Mouse (Mus musculus) embryo, embryonic 10 days (tissue): ENCODE data around the gene Sorbs1.

Source experiments
- DNase-seq: peaks from one replicate; pipeline ENCODE4 v3.0.0-alpha.2; 2015; ENCODE audit warnings: low spot score

Sorbs1 gene

GRCm38 (mm10) chr19:40345684-40346083, 167.9 kb downstream of the Sorbs1 start:
- DNase-seq = peak; percentile 88

- DNase-seq = peak; percentile 92
These were observed 170.6 kb downstream of the Sorbs1 start for GRCm38 (mm10) chr19:40343018-40343417.

- peak; percentile 80 for DNase-seq
These were observed 172.4 kb downstream of the Sorbs1 start for GRCm38 (mm10) chr19:40341141-40341540.

GRCm38 (mm10) chr19:40336694-40337093, 176.9 kb downstream of the Sorbs1 start:
- DNase-seq = no peak

- DNase-seq = peak; percentile 50
These were observed 179.7 kb downstream of the Sorbs1 start for GRCm38 (mm10) chr19:40333905-40334304.

GRCm38 (mm10) chr19:40333081-40333480, 180.5 kb downstream of the Sorbs1 start:
- no peak for DNase-seq

- DNase-seq = no peak
These were observed 181.3 kb downstream of the Sorbs1 start for GRCm38 (mm10) chr19:40332303-40332702.

GRCm38 (mm10) chr19:40331846-40332245, 181.7 kb downstream of the Sorbs1 start:
- no peak for DNase-seq

- no peak for DNase-seq
These were observed 187.5 kb downstream of the Sorbs1 start for GRCm38 (mm10) chr19:40326126-40326525.

- no peak for DNase-seq
These were observed 188.2 kb downstream of the Sorbs1 start for GRCm38 (mm10) chr19:40325381-40325780.

- no peak for DNase-seq
These were observed 191.4 kb downstream of the Sorbs1 start for GRCm38 (mm10) chr19:40322226-40322625.

GRCm38 (mm10) chr19:40319199-40319598, 194.4 kb downstream of the Sorbs1 start:
- DNase-seq = no peak

- peak; percentile 66 for DNase-seq
These were observed 195.1 kb downstream of the Sorbs1 start for GRCm38 (mm10) chr19:40318511-40318910.

- no peak for DNase-seq
These were observed 196.6 kb downstream of the Sorbs1 start for GRCm38 (mm10) chr19:40317001-40317400.

GRCm38 (mm10) chr19:40314252-40314651, 199.3 kb downstream of the Sorbs1 start:
- no peak for DNase-seq

- DNase-seq = no peak
These were observed 201.9 kb downstream of the Sorbs1 start for GRCm38 (mm10) chr19:40311631-40312030.

- no peak for DNase-seq
These were observed 203.0 kb downstream of the Sorbs1 start for GRCm38 (mm10) chr19:40310410-40311130.

GRCm38 (mm10) chr19:40309911-40310310, 203.7 kb downstream of the Sorbs1 start:
- no peak for DNase-seq

- DNase-seq = no peak
These were observed 206.0 kb downstream of the Sorbs1 start for GRCm38 (mm10) chr19:40307550-40307949.

- DNase-seq = peak; percentile 60
These were observed 206.9 kb downstream of the Sorbs1 start for GRCm38 (mm10) chr19:40306631-40307030.

GRCm38 (mm10) chr19:40305456-40305855, 208.1 kb downstream of the Sorbs1 start:
- DNase-seq = no peak

GRCm38 (mm10) chr19:40302916-40303315, 210.7 kb downstream of the Sorbs1 start:
- DNase-seq = no peak

GRCm38 (mm10) chr19:40302477-40302876, 211.1 kb downstream of the Sorbs1 start:
- DNase-seq = no peak
